Mouse (Mus musculus) lung, postnatal 0 days (tissue): Measurements from ENCODE around the gene Hist1h1a.

Experiments
- CTCF ChIP-seq: IDR thresholded peaks from 2 replicates; pipeline ENCODE4 v1.5.1; 2016; ENCODE audit warnings: antibody characterized with exemption, mild to moderate bottlenecking
- EP300 ChIP-seq: IDR thresholded peaks from 2 replicates; pipeline ENCODE4 v1.6.1; 2016; ENCODE audit warnings: antibody characterized with exemption, mild to moderate bottlenecking, control low read depth

- TF ChIP-seq CTCF (no peak), EP300 (no peak)
Measured at GRCm38 (mm10) chr13:23764324-23765171, 1.1 kb downstream of the Hist1h1a start.
